Mouse (Mus musculus) spleen, postnatal 36 days (tissue): Measurements from ENCODE around the gene Srrd.

Source experiments
- DNase-seq, 2 experiments: peaks; one replicate each; pipeline ENCODE4 v3.0.0; 2022; ENCODE audit warnings: low spot score in 2 of 2, mixed read lengths in 1 of 2

The Srrd gene

GRCm38 (mm10) chr5:112356322-112356721 lies 13.5 kb upstream of the Srrd start:
- no peak for DNase-seq

GRCm38 (mm10) chr5:112355910-112356309 lies 13.1 kb upstream of the Srrd start, which contains the start of gene Gm6583:
Gm6583 (minus strand) TSS chr5:112356033.
- DNase-seq, result no peak

GRCm38 (mm10) chr5:112355493-112355892 lies 12.7 kb upstream of the Srrd start:
- no peak for DNase-seq

GRCm38 (mm10) chr5:112349169-112349568 lies 6.3 kb upstream of the Srrd start:
- no peak for DNase-seq

- no peak for DNase-seq
These were observed 3.5 kb upstream of the Srrd start for GRCm38 (mm10) chr5:112346211-112346965.

- DNase-seq, result no peak
These were observed 1.5 kb upstream of the Srrd start for GRCm38 (mm10) chr5:112344092-112344960.

GRCm38 (mm10) chr5:112343205-112343595 lies 360 bp upstream of the Srrd start:
- no peak for DNase-seq

GRCm38 (mm10) chr5:112339215-112339614 lies 3.6 kb downstream of the Srrd start:
- no peak for DNase-seq

- DNase-seq, result no peak
These were observed 5.8 kb downstream of the Srrd start for GRCm38 (mm10) chr5:112337004-112337403.

- peak; percentile 34 to 40 for DNase-seq
These were observed 7.4 kb downstream of the Srrd start for GRCm38 (mm10) chr5:112335473-112335872.

GRCm38 (mm10) chr5:112329805-112330564 lies 12.9 kb downstream of the Srrd start:
- DNase-seq, result no peak

- no peak for DNase-seq
These were observed 15.0 kb downstream of the Srrd start for GRCm38 (mm10) chr5:112327854-112328253.

GRCm38 (mm10) chr5:112326446-112327009 lies 16.3 kb downstream of the Srrd start:
- DNase-seq, result no peak

GRCm38 (mm10) chr5:112325546-112326445 lies 17.0 kb downstream of the Srrd start, which contains the start of gene Tfip11:
Tfip11 (plus strand) TSS chr5:112326358.
- DNase-seq, result peak; percentile 89 to 91

- peak; percentile 70 to 74 for DNase-seq
These were observed 17.9 kb downstream of the Srrd start for GRCm38 (mm10) chr5:112324637-112325545.

GRCm38 (mm10) chr5:112323246-112323645 lies 19.6 kb downstream of the Srrd start:
- DNase-seq, result no peak

- no peak for DNase-seq
These were observed 21.5 kb downstream of the Srrd start for GRCm38 (mm10) chr5:112321376-112321775.

GRCm38 (mm10) chr5:112320936-112321335 lies 21.9 kb downstream of the Srrd start:
- no peak for DNase-seq

GRCm38 (mm10) chr5:112320379-112320778 lies 22.5 kb downstream of the Srrd start:
- no peak for DNase-seq
